Mouse (Mus musculus) megakaryocyte, embryonic 14.5 days (primary cell): ENCODE measurements at regions not wholly inside any gene's neighbourhood (a gene's known extent, or its start where the extent isn't known, plus 50 kb on each side); places are given as distances from the start of the nearest gene placed in this dataset.

Source experiments
- FLI1 ChIP-seq: IDR thresholded peaks from 2 replicates; pipeline ENCODE4 v1.6.1; 2012; ENCODE audit warnings: low read length, inconsistent platforms, mixed read lengths
- GATA1 ChIP-seq: IDR thresholded peaks from 3 replicates; pipeline ENCODE4 v1.6.1; 2012; ENCODE audit warnings: mixed read lengths, low read length, inconsistent platforms, borderline replicate concordance

- TF ChIP-seq GATA1 (no peak), FLI1 (no peak)
These were observed 54.3 kb upstream of the Vash1 start for GRCm38 (mm10) chr12:86624195-86624594.
